Mouse (Mus musculus) lung, postnatal 0 days (tissue): ENCODE measurements around the gene Olfr1497.
"Not testable (repeated sequence)": the region's sequence is repeated elsewhere in the genome, so short reads cannot be mapped to it uniquely, and the experiment has no call there.

Experiments
- CTCF ChIP-seq: IDR thresholded peaks from 2 replicates; pipeline ENCODE4 v1.5.1; 2016; ENCODE audit warnings: antibody characterized with exemption, mild to moderate bottlenecking
- EP300 ChIP-seq: IDR thresholded peaks from 2 replicates; pipeline ENCODE4 v1.6.1; 2016; ENCODE audit warnings: antibody characterized with exemption, mild to moderate bottlenecking, control low read depth

GRCm38 (mm10) chr19:13805486-13805885 lies 7.5 kb upstream of the Olfr1497 start:
- not testable (repeated sequence) for TF ChIP-seq CTCF, EP300
